Mouse (Mus musculus) MEL (cell line): Measurements from ENCODE around the gene Olfr1325. TPM values are rescaled to one million over a fixed set of nuclear protein-coding genes. Genes with fewer than 3 reads are reported as not detected.
"Not testable (repeated sequence)": the region's sequence is repeated elsewhere in the genome, so short reads cannot be mapped to it uniquely, and the experiment has no call there.

Experiments
- DNase-seq: peaks from one replicate; pipeline ENCODE4 v3.0.0; 2011; ENCODE audit warnings: low read depth, low spot score
- H3K27ac ChIP-seq: 2 replicates; pipeline ENCODE4 v1.5.1; 2012; ENCODE audit warnings: low read depth, mild to moderate bottlenecking, control low read depth, low read length, moderate library complexity; ENCODE audit not compliant: control insufficient read depth
- H3K27me3 ChIP-seq, 2 experiments: fragments of 150-350 bp in 1 of 2; sonication (generic) in 1 of 2; 2 replicates each; pipeline ENCODE4 v1.6.1; 2012; ENCODE audit warnings: low read length in 2 of 2, mild to moderate bottlenecking in 2 of 2, improper control_type of control experiment in 1 of 2, moderate library complexity in 1 of 2; ENCODE audit not compliant: insufficient read depth in 2 of 2, control insufficient read depth in 1 of 2
- H3K36me3 ChIP-seq, 2 experiments: 2 replicates each; pipeline ENCODE4 v1.6.1; 2012 to 2014; ENCODE audit warnings: low read length in 2 of 2, improper control_type of control experiment in 1 of 2, inconsistent platforms in 1 of 2, mild to moderate bottlenecking in 1 of 2; ENCODE audit not compliant: insufficient read depth in 2 of 2, control insufficient read depth in 1 of 2
- H3K4me1 ChIP-seq, 2 experiments: fragments of 150-350 bp in 1 of 2; sonication (generic) in 1 of 2; 2 replicates each; pipeline ENCODE4 v1.6.1; 2012; ENCODE audit warnings: low read length in 2 of 2, improper control_type of control experiment in 1 of 2, mild to moderate bottlenecking in 1 of 2; ENCODE audit not compliant: insufficient read depth in 2 of 2, control insufficient read depth in 1 of 2
- H3K4me3 ChIP-seq, 2 experiments: fragments of 150-350 bp in 1 of 2; sonication (generic) in 1 of 2; 2 replicates each; pipeline ENCODE4 v1.5.1; 2012; ENCODE audit warnings: low read depth in 2 of 2, low read length in 2 of 2, mild to moderate bottlenecking in 2 of 2, moderate library complexity in 2 of 2, control low read depth in 1 of 2, improper control_type of control experiment in 1 of 2; ENCODE audit not compliant: control insufficient read depth in 1 of 2, insufficient read depth in 1 of 2
- H3K79me2 ChIP-seq: 2 replicates; pipeline ENCODE4 v1.6.1; 2012; ENCODE audit warnings: mild to moderate bottlenecking, low read length, moderate library complexity; ENCODE audit not compliant: control insufficient read depth, poor library complexity, insufficient read depth
- H3K9ac ChIP-seq: 2 replicates; pipeline ENCODE4 v1.6.1; 2012; ENCODE audit warnings: low read depth, mild to moderate bottlenecking, control low read depth, low read length, moderate library complexity; ENCODE audit not compliant: control insufficient read depth, poor library complexity, severe bottlenecking
- H3K9me3 ChIP-seq: fragments of 150-350 bp; sonication (generic); replicated peaks from 2 replicates; pipeline ENCODE4 v1.6.1; 2012; ENCODE audit warnings: mild to moderate bottlenecking, low read length, improper control_type of control experiment, moderate library complexity; ENCODE audit not compliant: insufficient read depth
- BHLHE40 ChIP-seq: IDR thresholded peaks from 2 replicates; pipeline ENCODE4 v1.6.1; 2012; ENCODE audit warnings: low read depth, mild to moderate bottlenecking, inconsistent platforms, low read length, improper control_type of control experiment, borderline replicate concordance
- CTCF ChIP-seq, 3 experiments: IDR thresholded peaks in 2 of 3; conservative IDR thresholded peaks in 1 of 3; 2 replicates each; pipeline ENCODE4 v1.5.1; 2011 to 2012; ENCODE audit warnings: low read length in 3 of 3, low read depth in 2 of 3, mild to moderate bottlenecking in 2 of 3, improper control_type of control experiment in 1 of 3, inconsistent platforms in 1 of 3, mixed read lengths in 1 of 3, moderate library complexity in 1 of 3; ENCODE audit not compliant: control insufficient read depth in 1 of 3, insufficient read depth in 1 of 3, poor library complexity in 1 of 3, severe bottlenecking in 1 of 3
- E2F4 ChIP-seq: IDR thresholded peaks from 2 replicates; pipeline ENCODE4 v1.6.1; 2011; ENCODE audit warnings: low read depth, low read length, improper control_type of control experiment, borderline replicate concordance
- ELF1 ChIP-seq: IDR thresholded peaks from 2 replicates; pipeline ENCODE4 v1.6.1; 2014; ENCODE audit warnings: low read depth, mild to moderate bottlenecking, inconsistent platforms, low read length, improper control_type of control experiment, moderate library complexity
- EP300 ChIP-seq, 2 experiments: IDR thresholded peaks; 2 replicates each; pipeline ENCODE4 v1.6.1; 2011; ENCODE audit warnings: improper control_type of control experiment in 2 of 2, low read length in 2 of 2, low read depth in 1 of 2, mild to moderate bottlenecking in 1 of 2
- ETS1 ChIP-seq: IDR thresholded peaks from 2 replicates; pipeline ENCODE4 v1.6.1; 2012; ENCODE audit warnings: low read depth, mild to moderate bottlenecking, inconsistent platforms, low read length, improper control_type of control experiment, moderate library complexity
- GABPA ChIP-seq: IDR thresholded peaks from 2 replicates; pipeline ENCODE4 v1.6.1; 2012; ENCODE audit warnings: low read depth, mild to moderate bottlenecking, inconsistent platforms, low read length, improper control_type of control experiment, moderate library complexity
- HCFC1 ChIP-seq: IDR thresholded peaks from 2 replicates; pipeline ENCODE4 v1.6.1; 2012; ENCODE audit warnings: low read depth, mild to moderate bottlenecking, inconsistent platforms, low read length, improper control_type of control experiment, moderate library complexity
- KAT2A ChIP-seq: conservative IDR thresholded peaks from 2 replicates; pipeline ENCODE4 v1.6.1; 2012; ENCODE audit warnings: low read depth, low read length, improper control_type of control experiment, inconsistent platforms
- MAFK ChIP-seq: IDR thresholded peaks from 2 replicates; pipeline ENCODE4 v1.6.1; 2011; ENCODE audit warnings: low read depth, mild to moderate bottlenecking, low read length, improper control_type of control experiment, borderline replicate concordance
- MAX ChIP-seq: IDR thresholded peaks from 2 replicates; pipeline ENCODE4 v1.6.1; 2011; ENCODE audit warnings: low read length, improper control_type of control experiment
- MXI1 ChIP-seq: IDR thresholded peaks from 2 replicates; pipeline ENCODE4 v1.6.1; 2011; ENCODE audit warnings: mild to moderate bottlenecking, low read depth, low read length, improper control_type of control experiment
- MYB ChIP-seq: IDR thresholded peaks from 2 replicates; pipeline ENCODE4 v1.6.1; 2011; ENCODE audit warnings: mild to moderate bottlenecking, low read depth, low read length, improper control_type of control experiment
- NELFE ChIP-seq: IDR thresholded peaks from 2 replicates; pipeline ENCODE4 v1.6.1; 2011; ENCODE audit warnings: low read depth, low read length, improper control_type of control experiment
- NRF1 ChIP-seq: IDR thresholded peaks from 2 replicates; pipeline ENCODE4 v1.6.1; 2014; ENCODE audit warnings: low read depth, mild to moderate bottlenecking, inconsistent platforms, low read length, improper control_type of control experiment, moderate library complexity; ENCODE audit not compliant: poor library complexity, insufficient read depth, severe bottlenecking
- POLR2AphosphoS2 ChIP-seq: IDR thresholded peaks from 2 replicates; pipeline ENCODE4 v1.6.1; 2011; ENCODE audit warnings: low read length, improper control_type of control experiment
- RAD21 ChIP-seq: IDR thresholded peaks from 2 replicates; pipeline ENCODE4 v1.6.1; 2011; ENCODE audit warnings: mild to moderate bottlenecking, low read depth, low read length, improper control_type of control experiment
- RCOR1 ChIP-seq: IDR thresholded peaks from 2 replicates; pipeline ENCODE4 v1.6.1; 2012; ENCODE audit warnings: low read depth, mild to moderate bottlenecking, inconsistent platforms, low read length, improper control_type of control experiment
- SMC3 ChIP-seq: IDR thresholded peaks from 2 replicates; pipeline ENCODE4 v1.6.1; 2011; ENCODE audit warnings: low read depth, low read length, improper control_type of control experiment
- TCF12 ChIP-seq: IDR thresholded peaks from 2 replicates; pipeline ENCODE4 v1.6.1; 2014; ENCODE audit warnings: low read depth, mild to moderate bottlenecking, inconsistent platforms, low read length, improper control_type of control experiment, moderate library complexity
- UBTF ChIP-seq: IDR thresholded peaks from 2 replicates; pipeline ENCODE4 v1.6.1; 2012; ENCODE audit warnings: low read depth, mild to moderate bottlenecking, inconsistent platforms, low read length, improper control_type of control experiment, moderate library complexity, borderline replicate concordance; ENCODE audit not compliant: insufficient read depth
- USF2 ChIP-seq, 2 experiments: IDR thresholded peaks; 2 replicates each; pipeline ENCODE4 v1.6.1; 2011 to 2012; ENCODE audit warnings: improper control_type of control experiment in 2 of 2, low read length in 2 of 2, borderline replicate concordance in 1 of 2, inconsistent platforms in 1 of 2, low read depth in 1 of 2, mild to moderate bottlenecking in 1 of 2; ENCODE audit not compliant: insufficient read depth in 1 of 2
- ZKSCAN1 ChIP-seq: IDR thresholded peaks from 2 replicates; pipeline ENCODE4 v1.6.1; 2012; ENCODE audit warnings: low read depth, mild to moderate bottlenecking, inconsistent platforms, low read length, improper control_type of control experiment, moderate library complexity
- ZNF384 ChIP-seq: IDR thresholded peaks from 2 replicates; pipeline ENCODE4 v1.6.1; 2012; ENCODE audit warnings: low read depth, mild to moderate bottlenecking, inconsistent platforms, low read length, improper control_type of control experiment
- polyA plus RNA-seq, 2 experiments: library from polyadenylated mRNA; stranded (reverse) in 1 of 2; unstranded in 1 of 2; fragments of >175 nt in 1 of 2; fragments of >200 nt in 1 of 2; gene quantifications; 2 replicates each; pipeline versions ENCODE4 v1.2.1 to v1.2.4; 2012; ENCODE audit warnings: low replicate concordance in 2 of 2, low read depth in 1 of 2; ENCODE audit not compliant: insufficient read length in 2 of 2, insufficient read depth in 1 of 2, missing spikeins in 1 of 2
- total RNA-seq: library from RNA; depleted of rRNA; stranded (reverse); fragments of 300-350 nt; gene quantifications from 2 replicates; pipeline ENCODE4 v1.2.3, GENCODE M21; 2012; rRNA removed

The Olfr1325 gene
- total RNA-seq (not detected in 2 replicates), polyA plus RNA-seq (not detected)

- Histone ChIP-seq H3K36me3 (no peaks in the 10 kb centered on the region), H3K4me3 (no peak within 1 kb of the TSS), H3K4me1 (no peaks in the 10 kb centered on the region), H3K9me3 (no peaks in the 10 kb centered on the region), H3K9ac (no peak within 1 kb of the TSS), H3K27me3 (no peaks in the 10 kb centered on the region), H3K79me2 (no peaks in the 10 kb centered on the region), H3K27ac (no peak within 1 kb of the TSS)
- no peak for DNase-seq
- TF ChIP-seq ETS1, result no peak
- no peak for TF ChIP-seq POLR2AphosphoS2
- TF ChIP-seq CTCF (IDR thresholded peaks at IDR 0.05 in 2 of 3, conservative IDR thresholded peaks at IDR 0.05 in 1 of 3; ENCODE audit: control insufficient read depth in 1 of 3, insufficient read depth in 1 of 3, low read depth in 2 of 3, low read length in 3 of 3, poor library complexity in 1 of 3, severe bottlenecking in 1 of 3), result no peak
- no peak for TF ChIP-seq MXI1
- TF ChIP-seq KAT2A, result no peak
- TF ChIP-seq MAFK, result no peak
- no peak for TF ChIP-seq E2F4
- no peak for TF ChIP-seq ELF1
- TF ChIP-seq NELFE, result no peak
- TF ChIP-seq ZKSCAN1, result no peak
- TF ChIP-seq UBTF, result no peak
- no peak for TF ChIP-seq EP300 (IDR thresholded peaks at IDR 0.05; ENCODE audit: low read depth in 1 of 2, low read length in 2 of 2)
- no peak for TF ChIP-seq HCFC1
- TF ChIP-seq SMC3, result no peak
These were observed at the start of gene Olfr1325 for GRCm38 (mm10) chrX:74592379-74592778. TSS of gene Olfr1325 (plus strand) at chrX:74592679.

GRCm38 (mm10) chrX:74574788-74575187 lies 17.7 kb upstream of the Olfr1325 start, which contains the start of gene Olfr1326-ps1:
TSS of gene Olfr1326-ps1 (minus strand) at chrX:74574888.
- DNase-seq, result no peak
- H3K9me3 ChIP-seq, result no peaks in the 10 kb centered on the region
- no peaks in the 10 kb centered on the region for H3K79me2 ChIP-seq
- no peak within 1 kb of the TSS for H3K27ac ChIP-seq
- H3K27me3 ChIP-seq, result no peaks in the 10 kb centered on the region
- TF ChIP-seq ZKSCAN1 (no peak), TCF12 (no peak), USF2 (IDR thresholded peaks at IDR 0.05; ENCODE audit: borderline replicate concordance in 1 of 2, insufficient read depth in 1 of 2, low read depth in 1 of 2, low read length in 2 of 2) (no peak), KAT2A (no peak), MYB (no peak), MXI1 (no peak), BHLHE40 (no peak), ELF1 (no peak), MAX (no peak), CTCF (IDR thresholded peaks at IDR 0.05 in 2 of 3, conservative IDR thresholded peaks at IDR 0.05 in 1 of 3; ENCODE audit: control insufficient read depth in 1 of 3, insufficient read depth in 1 of 3, low read depth in 2 of 3, low read length in 3 of 3, poor library complexity in 1 of 3, severe bottlenecking in 1 of 3) (no peak), ZNF384 (no peak), E2F4 (no peak), GABPA (no peak), RAD21 (no peak), RCOR1 (no peak), NRF1 (no peak)
- TF ChIP-seq, all 39 proteins: peak for 0
- no peaks in the 10 kb centered on the region for H3K4me1 ChIP-seq
- no peaks in the 10 kb centered on the region for H3K36me3 ChIP-seq
- H3K9ac ChIP-seq, result no peak within 1 kb of the TSS
- no peak within 1 kb of the TSS for H3K4me3 ChIP-seq

DNA sequence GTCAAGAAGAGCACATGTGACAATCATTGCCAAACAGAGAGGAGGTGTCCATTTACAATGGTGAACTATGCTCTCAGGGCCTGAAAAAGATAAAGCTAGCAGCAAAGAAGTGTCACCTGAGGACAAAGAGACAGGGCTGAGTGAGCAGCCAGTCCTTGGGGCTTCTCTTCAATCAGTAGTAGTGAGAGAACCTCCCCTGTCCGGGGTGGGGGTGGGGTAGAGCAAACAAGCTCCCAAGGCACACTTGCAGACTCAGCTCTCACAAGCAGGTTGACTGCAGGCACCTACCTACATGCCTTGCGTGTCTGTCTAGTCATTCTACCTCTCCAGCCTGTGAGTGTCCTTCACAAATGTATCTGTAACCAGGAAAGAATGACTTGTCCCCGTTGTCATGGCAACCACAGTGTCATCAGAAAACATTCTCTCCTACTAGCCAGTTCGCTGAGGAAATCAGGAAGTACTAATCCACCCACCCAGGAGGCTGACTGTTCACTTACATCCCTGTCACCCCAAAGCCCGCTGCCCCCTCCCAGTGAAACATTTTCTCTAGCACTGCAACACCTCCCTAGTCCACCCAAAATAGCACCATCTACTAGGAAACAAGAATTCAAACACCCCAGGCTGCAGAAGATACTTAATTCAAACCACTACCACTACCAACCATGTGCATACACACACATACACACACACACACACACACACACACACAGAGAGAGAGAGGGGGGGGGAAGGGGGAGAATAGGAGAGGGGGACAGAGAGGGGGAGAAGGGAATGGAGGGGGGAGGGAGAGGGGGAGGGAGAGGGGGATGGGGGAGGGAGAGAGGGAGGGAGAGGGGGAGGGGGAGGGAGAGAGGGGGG lies 53.2 kb downstream of the Olfr1325 start, which contains the start of gene Gm5640:
Gm5640 (minus strand) TSS at position 170 of the 858 bp plus-strand sequence.
- DNase-seq, H3K79me2 ChIP-seq, H3K27ac ChIP-seq, H3K4me3 ChIP-seq, H3K9ac ChIP-seq, H3K4me1 ChIP-seq, H3K36me3 ChIP-seq, H3K27me3 ChIP-seq, H3K9me3 ChIP-seq: not testable (repeated sequence)
